Mouse (Mus musculus): ENCODE measurements around the gene 4933436I01Rik. TPM values are rescaled to one million over a fixed set of nuclear protein-coding genes. Genes with fewer than 3 reads are reported as not detected.

4933436I01Rik gene
- polyA plus RNA-seq (2014; fragmentation: Illumina TruSeq; extraction: RNeasy Lipid Tissue Mini Kit (QIAGEN cat#74804)), result not detected

GRCm38 (mm10) chrX:67921350-67921749 lies at the start of gene 4933436I01Rik:
Gene 4933436I01Rik (minus strand): TSS chrX:67921450.

Other genes starting within 250 kb of the 4933436I01Rik start
- not detected for gene Gm1140, start 227.9 kb downstream of the 4933436I01Rik start, polyA plus RNA-seq (2014; fragmentation: Illumina TruSeq; extraction: RNeasy Lipid Tissue Mini Kit (QIAGEN cat#74804))
- not detected for gene Gm14692, start 225.8 kb downstream of the 4933436I01Rik start, polyA plus RNA-seq (2014; fragmentation: Illumina TruSeq; extraction: RNeasy Lipid Tissue Mini Kit (QIAGEN cat#74804))

Measured in ovary, adult 10 weeks (tissue).